Mouse (Mus musculus) spleen, adult 2 months (tissue): ENCODE data around the gene Etnk2.

Experiments
- CTCF ChIP-seq: fragments of 200-500 bp; IDR thresholded peaks from 2 replicates; pipeline ENCODE4 v1.5.1; 2011; ENCODE audit warnings: mild to moderate bottlenecking, inconsistent platforms; ENCODE audit not compliant: insufficient read depth, insufficient read length, insufficient replicate concordance; ENCODE audit errors: extremely low read depth
- POLR2A ChIP-seq: fragments of 200-500 bp; IDR thresholded peaks from 2 replicates; pipeline ENCODE4 v1.6.1; 2011; ENCODE audit warnings: low read depth, low read length, inconsistent platforms

GRCm38 (mm10) chr1:133396693-133397092 lies 33.3 kb downstream of the Etnk2 start:
- no peak for TF ChIP-seq CTCF
- TF ChIP-seq POLR2A = no peak
